Mouse (Mus musculus): Measurements from ENCODE around the gene Neu3. TPM values are rescaled to one million over a fixed set of nuclear protein-coding genes. Genes with fewer than 3 reads are reported as not detected.

The Neu3 gene
- polyA plus RNA-seq, 1 experiment from 2014 or later = 1.5 TPM

DNA sequence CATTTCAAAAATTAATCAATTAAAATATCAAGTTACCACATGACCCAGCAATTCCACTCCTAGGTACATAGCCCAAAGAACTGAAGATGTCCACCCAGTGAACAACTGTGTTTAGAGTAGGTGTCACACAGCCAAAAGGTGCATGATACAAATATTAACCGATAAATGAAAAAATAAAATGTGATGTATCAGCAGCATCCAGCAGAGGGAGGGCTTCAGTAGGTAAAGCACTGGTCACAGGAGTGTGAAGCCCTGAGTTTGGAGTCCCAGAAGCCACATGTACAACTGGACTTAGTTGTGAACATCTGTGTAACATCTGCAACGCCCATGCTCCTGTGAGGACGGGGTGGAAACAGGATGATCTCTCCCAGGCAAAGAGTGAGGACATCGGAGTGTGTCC is 26.1 kb upstream of the Neu3 start:
- H3K9me3 ChIP-seq = no peaks in the 10 kb centered on the region
- H3K9ac ChIP-seq = no peak overlapping the region
- H3K36me3 ChIP-seq (replicated peaks) = peaks cover 34% of the 10 kb centered on the region
- H3K27me3 ChIP-seq = no peaks in the 10 kb centered on the region
- no peak overlapping the region for H3K4me2 ChIP-seq
- peaks cover 19% of the 10 kb centered on the region for H3K4me1 ChIP-seq
- H3K4me3 ChIP-seq (replicated peaks) = no peak overlapping the region
- no peak for ATAC-seq (ENCODE audit: low FRiP score)
- WGBS = 94% methylated on average over 4 of the region's 4 CpGs
- no peak overlapping the region for H3K27ac ChIP-seq

DNA sequence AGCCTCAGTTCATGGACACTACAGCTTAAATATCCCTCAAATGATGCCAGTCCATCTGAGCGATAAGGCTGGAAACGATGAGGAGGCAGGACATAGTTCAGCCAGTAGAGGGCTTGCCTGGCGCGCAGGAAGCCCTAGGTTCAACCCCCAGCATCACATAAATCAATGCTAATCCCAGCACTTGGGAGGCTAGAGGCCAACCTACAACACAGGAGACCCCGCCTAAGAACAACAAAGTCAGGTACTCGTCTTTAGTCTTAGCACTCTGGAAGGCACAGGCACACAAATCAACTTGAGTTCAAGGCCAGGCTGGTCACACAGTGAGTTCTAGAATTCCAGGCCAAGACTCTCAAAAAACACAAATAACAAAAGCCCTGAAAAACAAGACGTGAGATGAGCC is 25.1 kb upstream of the Neu3 start:
- Histone ChIP-seq H3K9me3 (no peaks in the 10 kb centered on the region), H3K4me2 (no peak overlapping the region), H3K9ac (no peak overlapping the region), H3K27ac (no peak overlapping the region), H3K36me3 (replicated peaks) (peaks cover 41% of the 10 kb centered on the region), H3K27me3 (no peaks in the 10 kb centered on the region), H3K4me3 (replicated peaks) (no peak overlapping the region), H3K4me1 (peaks cover 17% of the 10 kb centered on the region)
- no peak for ATAC-seq (ENCODE audit: low FRiP score)
- WGBS = 91% methylated on average over 7 of the region's 7 CpGs

DNA sequence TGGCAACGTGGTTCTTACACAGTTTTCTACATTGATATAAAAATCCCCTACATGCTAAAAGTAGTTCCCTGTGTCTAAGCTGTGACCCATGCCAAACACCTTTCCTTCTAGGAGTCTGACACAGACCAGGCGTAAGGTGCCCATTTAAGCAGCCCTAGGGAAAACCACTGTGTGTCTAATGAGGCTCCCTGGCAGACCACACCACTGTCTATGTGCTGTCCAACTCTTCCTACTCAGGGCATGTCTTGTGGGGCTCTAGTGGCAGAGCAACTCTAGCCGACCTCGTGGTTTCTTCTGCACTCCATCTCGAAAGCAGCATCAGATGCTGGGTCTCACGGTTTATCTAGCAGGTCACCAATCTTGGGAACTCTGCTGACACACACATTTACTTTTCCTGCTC is 23.4 kb upstream of the Neu3 start:
- Histone ChIP-seq H3K36me3 (replicated peaks) (peaks cover 52% of the 10 kb centered on the region), H3K9ac (no peak overlapping the region), H3K4me1 (peaks cover 6% of the 10 kb centered on the region), H3K4me2 (no peak overlapping the region), H3K27ac (no peak overlapping the region), H3K4me3 (replicated peaks) (no peak overlapping the region), H3K9me3 (no peaks in the 10 kb centered on the region), H3K27me3 (no peaks in the 10 kb centered on the region)
- WGBS = 87% methylated on average over 6 of the region's 6 CpGs
- no peak for ATAC-seq (ENCODE audit: low FRiP score)

GRCm38 (mm10) chr7:99851121-99851520 is 22.9 kb upstream of the Neu3 start:
- no peak overlapping the region for H3K4me2 ChIP-seq
- no peak overlapping the region for H3K9ac ChIP-seq
- no peak overlapping the region for H3K4me3 ChIP-seq (replicated peaks)
- no peak overlapping the region for H3K27ac ChIP-seq
- no peak for ATAC-seq (ENCODE audit: low FRiP score)
- 63% methylated on average over 1 of the region's 1 CpGs for WGBS
- no peaks in the 10 kb centered on the region for H3K9me3 ChIP-seq
- H3K36me3 ChIP-seq (replicated peaks) = peaks cover 52% of the 10 kb centered on the region
- no peaks in the 10 kb centered on the region for H3K27me3 ChIP-seq
- H3K4me1 ChIP-seq = peaks cover 1% of the 10 kb centered on the region

DNA sequence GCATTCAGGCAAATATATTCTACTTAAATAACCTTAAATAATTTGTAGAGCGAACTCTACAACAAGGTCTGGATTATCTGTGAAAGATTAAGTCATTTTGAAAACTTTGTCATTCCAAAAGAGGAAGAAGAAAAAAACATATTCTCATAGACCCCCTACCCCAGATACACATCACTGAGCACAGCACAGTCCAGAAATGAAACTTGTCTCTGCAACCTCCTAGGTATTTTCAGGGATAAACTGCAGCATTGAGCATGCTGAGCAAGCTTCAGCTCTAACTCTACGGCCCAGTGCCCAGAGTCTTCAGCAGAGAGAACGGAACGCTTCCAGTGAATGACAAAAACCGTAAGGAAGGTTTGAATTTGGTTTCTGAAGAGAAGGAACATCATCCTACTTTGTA is 22.3 kb upstream of the Neu3 start:
- H3K4me2 ChIP-seq = no peak overlapping the region
- no peak overlapping the region for H3K27ac ChIP-seq
- no peaks in the 10 kb centered on the region for H3K9me3 ChIP-seq
- ATAC-seq (ENCODE audit: low FRiP score) = no peak
- H3K27me3 ChIP-seq = no peaks in the 10 kb centered on the region
- H3K4me1 ChIP-seq = no peaks in the 10 kb centered on the region; the same call in 1 of the 2 replicates
- no peak overlapping the region for H3K9ac ChIP-seq
- H3K36me3 ChIP-seq (replicated peaks) = peaks cover 49% of the 10 kb centered on the region
- no peak overlapping the region for H3K4me3 ChIP-seq (replicated peaks)
- 87% methylated on average over 5 of the region's 5 CpGs for WGBS

DNA sequence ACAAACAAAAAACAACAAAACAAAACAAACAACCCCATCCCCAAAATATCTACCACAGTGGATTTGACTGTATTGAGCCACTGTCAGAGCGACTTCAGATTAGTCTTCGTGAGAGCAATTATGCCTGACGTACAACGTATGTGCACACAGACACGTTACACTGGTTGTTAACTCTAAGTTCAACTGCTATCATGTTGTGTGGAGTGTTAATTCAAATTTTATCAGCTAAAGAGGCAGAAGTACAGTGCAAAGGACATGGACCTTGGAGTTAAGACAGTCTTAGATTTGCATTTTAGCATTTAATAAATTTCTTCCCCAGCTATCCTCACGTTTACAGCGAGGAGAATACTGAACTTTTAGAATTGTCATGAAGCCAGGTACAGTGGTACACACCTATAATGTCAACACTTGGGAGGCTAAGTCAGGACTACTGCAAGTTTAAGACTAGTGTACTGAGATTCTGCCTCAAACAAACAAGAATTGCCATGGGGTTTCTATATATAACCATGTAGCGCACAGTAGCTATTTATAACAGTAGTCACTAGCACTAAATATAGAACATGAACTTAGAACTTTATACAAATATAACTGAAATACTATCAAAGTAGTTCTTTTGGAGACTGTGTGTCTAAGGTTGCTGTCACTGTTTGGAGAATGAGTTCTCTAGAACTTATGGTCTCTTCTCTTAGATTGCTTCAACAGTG is 17.5 kb upstream of the Neu3 start:
- no peaks in the 10 kb centered on the region for H3K9me3 ChIP-seq
- WGBS = 97% methylated on average over 8 of the region's 8 CpGs
- H3K9ac ChIP-seq = no peak overlapping the region
- H3K36me3 ChIP-seq (replicated peaks) = peaks cover 67% of the 10 kb centered on the region
- ATAC-seq (ENCODE audit: low FRiP score) = no peak
- no peak overlapping the region for H3K27ac ChIP-seq
- no peaks in the 10 kb centered on the region for H3K4me1 ChIP-seq
- H3K27me3 ChIP-seq = no peaks in the 10 kb centered on the region
- no peak overlapping the region for H3K4me3 ChIP-seq (replicated peaks)
- no peak overlapping the region for H3K4me2 ChIP-seq

GRCm38 (mm10) chr7:99838241-99838640 is 10.0 kb upstream of the Neu3 start:
- no peak for ATAC-seq (ENCODE audit: low FRiP score)
- Histone ChIP-seq H3K27ac (no peak overlapping the region), H3K27me3 (no peaks in the 10 kb centered on the region), H3K9ac (no peak overlapping the region), H3K4me3 (replicated peaks) (no peak overlapping the region), H3K9me3 (no peaks in the 10 kb centered on the region), H3K4me1 (no peaks in the 10 kb centered on the region), H3K36me3 (replicated peaks) (peaks cover 69% of the 10 kb centered on the region), H3K4me2 (no peak overlapping the region)
- 89% methylated on average over 3 of the region's 3 CpGs for WGBS

- WGBS = 94% methylated on average over 6 of the region's 6 CpGs
- no peak overlapping the region for H3K27ac ChIP-seq
- no peaks in the 10 kb centered on the region for H3K9me3 ChIP-seq
- no peak overlapping the region for H3K4me3 ChIP-seq (replicated peaks)
- peaks cover 62% of the 10 kb centered on the region for H3K36me3 ChIP-seq (replicated peaks)
- H3K9ac ChIP-seq = no peak overlapping the region
- no peaks in the 10 kb centered on the region for H3K27me3 ChIP-seq
- H3K4me2 ChIP-seq = no peak overlapping the region
- no peaks in the 10 kb centered on the region for H3K4me1 ChIP-seq
- no peak for ATAC-seq (ENCODE audit: low FRiP score)
Observed at GRCm38 (mm10) chr7:99837358-99838071, 9.3 kb upstream of the Neu3 start.

GRCm38 (mm10) chr7:99836781-99837180 is 8.6 kb upstream of the Neu3 start:
- Histone ChIP-seq H3K27me3 (no peaks in the 10 kb centered on the region), H3K4me3 (replicated peaks) (no peak overlapping the region), H3K9ac (no peak overlapping the region), H3K27ac (no peak overlapping the region), H3K36me3 (replicated peaks) (peaks cover 54% of the 10 kb centered on the region), H3K4me1 (no peaks in the 10 kb centered on the region), H3K9me3 (no peaks in the 10 kb centered on the region), H3K4me2 (no peak overlapping the region)
- ATAC-seq (ENCODE audit: low FRiP score) = no peak
- 61% methylated on average over 4 of the region's 4 CpGs for WGBS

GRCm38 (mm10) chr7:99834314-99834853 is 6.2 kb upstream of the Neu3 start:
- 91% methylated on average over 5 of the region's 5 CpGs for WGBS
- H3K9ac ChIP-seq = no peak overlapping the region
- H3K4me2 ChIP-seq = no peak overlapping the region
- no peak overlapping the region for H3K4me3 ChIP-seq (replicated peaks)
- no peaks in the 10 kb centered on the region for H3K9me3 ChIP-seq
- H3K36me3 ChIP-seq (replicated peaks) = peaks cover 31% of the 10 kb centered on the region
- H3K27ac ChIP-seq = no peak overlapping the region
- no peaks in the 10 kb centered on the region for H3K27me3 ChIP-seq
- no peak for ATAC-seq (ENCODE audit: low FRiP score)
- H3K4me1 ChIP-seq = no peaks in the 10 kb centered on the region

DNA sequence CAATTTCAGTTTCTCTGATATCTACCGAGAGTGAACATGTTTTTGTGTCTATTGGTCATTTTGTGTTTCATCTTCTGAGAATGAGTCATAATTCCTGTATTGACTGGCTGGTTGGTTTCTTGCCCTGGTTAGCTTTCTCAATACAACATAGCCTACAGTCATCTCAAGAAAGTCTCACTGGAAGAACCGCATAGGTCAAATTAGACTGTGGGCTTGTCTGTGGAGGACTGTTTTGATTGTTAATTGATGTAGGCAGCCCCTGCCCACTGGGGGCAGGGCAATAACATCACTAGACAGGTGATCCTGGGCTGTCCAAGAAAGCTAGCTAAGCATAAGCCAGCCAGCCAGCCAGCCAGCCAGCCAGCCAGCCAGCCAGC is 5.6 kb upstream of the Neu3 start:
- H3K27me3 ChIP-seq = no peaks in the 10 kb centered on the region
- ATAC-seq (ENCODE audit: low FRiP score) = no peak
- H3K36me3 ChIP-seq (replicated peaks) = peaks cover 26% of the 10 kb centered on the region
- no peaks in the 10 kb centered on the region for H3K4me1 ChIP-seq
- no peak overlapping the region for H3K4me3 ChIP-seq (replicated peaks)
- H3K4me2 ChIP-seq = no peak overlapping the region
- 87% methylated on average over 2 of the region's 2 CpGs for WGBS
- H3K27ac ChIP-seq = no peak overlapping the region
- H3K9me3 ChIP-seq = no peaks in the 10 kb centered on the region
- H3K9ac ChIP-seq = no peak overlapping the region

DNA sequence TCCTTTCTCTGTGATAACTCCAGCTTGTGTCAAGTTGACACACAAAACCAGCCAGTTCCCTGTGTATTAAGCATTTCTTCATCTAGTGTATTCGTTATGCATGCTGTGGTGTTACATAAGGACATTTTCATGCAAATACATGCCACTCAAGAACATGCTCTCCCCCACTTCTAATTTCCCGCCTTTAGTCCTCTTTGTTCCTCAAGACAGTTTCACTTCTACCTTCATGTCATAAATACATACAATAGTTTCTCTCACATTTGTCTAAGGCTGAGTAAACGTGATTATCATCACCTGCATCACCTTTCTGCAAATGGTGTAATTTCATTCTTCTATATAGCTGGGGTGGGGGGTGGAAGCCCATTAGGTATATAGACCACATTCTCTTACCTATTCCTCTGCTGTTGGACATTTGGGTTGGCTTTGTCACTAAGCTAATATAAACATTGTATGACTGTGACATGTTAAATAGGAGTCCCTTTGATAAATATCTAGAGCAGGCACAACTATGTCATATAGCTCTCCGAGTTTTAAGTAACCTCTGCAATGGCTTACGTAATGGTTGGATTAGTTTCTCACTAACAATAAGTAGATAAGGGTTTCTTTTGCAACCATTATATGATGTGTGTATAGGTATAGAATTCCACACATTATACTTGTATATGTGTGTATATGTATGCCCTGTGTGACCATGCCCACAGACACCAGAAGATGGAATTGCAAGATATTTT is 5.1 kb upstream of the Neu3 start:
- 80% methylated on average over 5 of the region's 5 CpGs for WGBS
- no peaks in the 10 kb centered on the region for H3K27me3 ChIP-seq

More for the DNA sequence above, 5.1 kb upstream of the Neu3 start:
- H3K4me1 ChIP-seq = peaks cover 5% of the 10 kb centered on the region; the same call in 1 of the 2 replicates
- H3K9ac ChIP-seq = no peak overlapping the region
- no peak for ATAC-seq (ENCODE audit: low FRiP score)
- peaks cover 21% of the 10 kb centered on the region for H3K36me3 ChIP-seq (replicated peaks)
- no peak overlapping the region for H3K4me2 ChIP-seq
- H3K9me3 ChIP-seq = no peaks in the 10 kb centered on the region
- H3K27ac ChIP-seq = no peak overlapping the region
- H3K4me3 ChIP-seq (replicated peaks) = no peak overlapping the region

All from forebrain, embryonic 12.5 days (tissue).